Mouse (Mus musculus): Measurements from ENCODE around the gene Cdh4.

DNA sequence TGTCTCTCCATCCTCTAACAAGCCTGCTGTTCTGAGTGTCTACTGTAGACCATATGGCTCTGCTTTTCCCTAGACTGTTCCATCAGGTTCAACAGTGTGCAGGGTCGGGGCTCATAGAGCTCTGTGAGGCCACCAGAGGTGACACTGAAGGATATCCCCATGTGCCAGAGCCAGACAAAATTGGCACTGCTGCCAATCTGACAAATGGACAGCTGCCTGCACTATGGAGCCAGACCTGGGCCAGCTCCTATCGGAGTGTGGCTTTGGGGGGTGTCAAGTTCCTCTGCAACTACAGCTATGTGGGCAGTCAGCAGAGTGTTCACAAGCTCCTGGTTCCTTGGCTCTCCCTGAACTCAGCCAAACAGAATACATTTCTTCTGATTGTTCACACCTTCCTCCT lies 164.1 kb downstream of the Cdh4 start:
- no peak for TF ChIP-seq POLR2A (IDR thresholded peaks at IDR 0.05; ENCODE audit: low read depth, low read length)
- TF ChIP-seq CTCF (IDR thresholded peaks at IDR 0.05; ENCODE audit: borderline replicate concordance, insufficient read depth, low read length): no peak

All from embryonic fibroblast, embryonic 13.5 days (primary cell).